Mouse (Mus musculus): Measurements from ENCODE around the gene Renbp.

- TF ChIP-seq CTCF (IDR thresholded peaks at IDR 0.05; ENCODE audit: low read depth) (no peak), EP300 (IDR thresholded peaks at IDR 0.05; ENCODE audit: low read depth) (no peak)
These were observed 12.0 kb downstream of the Renbp start for GRCm38 (mm10) chrX:73918631-73919030.
